Mouse (Mus musculus): ENCODE measurements around the gene Dand5.

The Dand5 gene

DNA sequence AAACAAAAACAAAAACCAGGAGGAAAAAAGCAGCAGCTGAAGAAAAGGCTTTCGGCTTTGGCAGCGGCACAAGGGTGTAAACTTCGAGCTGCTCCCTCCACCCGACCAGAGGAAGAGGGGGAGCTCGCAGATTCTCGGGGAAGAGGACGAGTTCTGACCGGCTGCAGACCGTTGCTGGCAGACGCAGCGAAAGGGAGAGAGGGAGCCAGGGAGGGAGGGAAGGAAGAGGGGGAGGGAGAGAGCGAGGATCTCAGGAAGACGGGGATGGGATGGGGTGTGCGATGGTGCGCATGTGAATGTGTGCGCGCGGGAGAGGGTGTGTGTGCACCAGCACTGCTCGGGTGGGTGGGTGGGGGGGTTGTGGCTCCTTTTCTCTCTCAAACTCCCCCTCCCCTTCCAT, 48.8 kb downstream of the Dand5 start:
- no peak for TF ChIP-seq GATA4 (IDR thresholded peaks at IDR 0.05; ENCODE audit: insufficient replicate concordance, low read length)

DNA sequence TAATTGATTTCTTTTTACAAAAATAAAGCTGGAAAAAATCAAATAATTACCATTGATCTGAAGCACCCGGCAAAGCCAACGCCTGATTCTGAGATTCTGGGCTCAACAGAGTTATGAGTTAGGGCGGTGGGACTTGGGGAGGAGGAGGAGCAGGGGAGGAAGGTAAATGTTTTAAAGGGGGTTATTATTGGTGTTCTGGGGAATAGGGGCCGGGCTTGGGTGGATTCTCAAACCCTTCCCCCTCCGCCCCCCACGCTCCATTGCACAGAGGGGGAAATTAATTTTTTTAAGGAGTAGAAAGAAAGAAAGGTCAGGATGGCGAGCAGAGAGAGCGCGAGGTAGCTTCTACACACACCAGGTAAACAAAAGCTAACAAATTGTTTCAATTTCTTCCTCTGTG, 49.3 kb downstream of the Dand5 start:
- TF ChIP-seq GATA4 (IDR thresholded peaks at IDR 0.05; ENCODE audit: insufficient replicate concordance, low read length): no peak

DNA sequence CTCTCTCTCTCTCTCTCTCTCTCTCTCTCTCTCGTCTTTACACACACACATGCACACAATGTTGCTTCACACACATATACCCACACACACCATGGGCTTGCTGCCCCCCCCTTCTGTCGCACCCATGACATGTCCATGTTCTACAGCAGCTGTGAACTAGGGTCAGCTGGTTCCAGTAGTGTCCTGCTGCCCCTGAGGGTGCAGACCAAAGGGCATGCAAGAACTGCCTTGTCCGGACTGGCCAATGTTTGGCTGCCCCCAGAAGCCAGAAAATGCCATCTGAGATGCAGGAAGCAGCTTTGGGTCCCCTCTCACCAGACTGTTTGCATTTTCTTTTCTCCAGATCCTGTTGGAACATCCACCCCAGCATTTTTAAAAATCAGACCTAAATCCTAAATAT, 50.0 kb downstream of the Dand5 start:
- TF ChIP-seq GATA4 (IDR thresholded peaks at IDR 0.05; ENCODE audit: insufficient replicate concordance, low read length): no peak

DNA sequence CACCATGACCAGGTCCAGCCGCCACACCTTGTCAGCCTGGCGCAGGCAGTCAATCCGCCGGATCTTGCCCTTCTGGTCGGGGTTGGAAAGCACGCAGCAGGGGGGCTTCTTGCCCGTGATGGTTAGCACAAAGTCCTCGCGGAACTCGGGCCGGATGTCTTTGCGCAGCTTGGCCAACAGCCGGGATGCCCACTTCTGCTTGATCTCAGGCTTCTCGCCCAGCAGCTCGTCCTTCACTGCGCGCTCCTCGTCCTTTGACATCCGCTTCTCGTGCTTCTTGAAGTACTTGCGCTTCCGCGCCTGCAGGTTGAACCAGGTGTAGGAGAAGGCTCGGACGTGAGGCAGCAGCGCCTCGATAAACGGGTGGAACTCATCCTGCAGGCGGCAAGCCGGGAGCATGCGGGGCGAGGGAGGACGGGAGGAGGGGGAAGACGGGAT, 50.7 kb downstream of the Dand5 start:
- TF ChIP-seq GATA4 (IDR thresholded peaks at IDR 0.05; ENCODE audit: insufficient replicate concordance, low read length): no peak

DNA sequence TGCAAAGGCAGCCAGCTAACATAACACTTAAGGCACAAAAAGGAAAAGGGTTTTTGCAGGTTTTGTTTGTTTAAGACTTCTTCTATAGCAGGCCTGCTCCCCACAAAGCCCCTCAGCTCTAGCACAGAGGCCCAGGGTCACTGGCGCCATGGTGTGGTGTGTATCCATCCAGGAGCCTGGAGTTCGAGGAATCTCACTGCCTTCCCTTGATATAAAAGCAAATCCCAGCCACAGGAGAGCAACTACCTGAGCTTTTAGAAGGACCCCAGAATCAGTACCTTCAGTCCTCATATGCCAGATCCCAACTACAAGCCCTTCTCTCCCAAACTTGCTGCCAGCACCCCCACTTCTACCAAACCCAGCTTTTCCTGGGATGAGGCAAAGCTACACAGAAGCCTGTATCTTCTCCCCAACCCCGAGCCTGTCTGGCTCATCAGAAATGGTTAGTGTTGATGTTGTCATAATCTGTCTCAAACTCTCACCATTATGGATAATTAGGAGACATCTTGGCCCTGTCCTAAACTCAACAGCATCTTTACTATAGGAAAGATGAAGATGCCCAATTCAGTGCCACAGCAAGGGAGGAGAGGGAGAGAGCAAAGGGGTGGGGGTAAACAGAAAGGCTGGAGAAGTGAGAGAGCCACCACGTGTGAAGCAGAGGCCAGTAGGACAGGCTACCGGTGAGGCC, 51.5 kb downstream of the Dand5 start:
- no peak for TF ChIP-seq GATA4 (IDR thresholded peaks at IDR 0.05; ENCODE audit: insufficient replicate concordance, low read length)

DNA sequence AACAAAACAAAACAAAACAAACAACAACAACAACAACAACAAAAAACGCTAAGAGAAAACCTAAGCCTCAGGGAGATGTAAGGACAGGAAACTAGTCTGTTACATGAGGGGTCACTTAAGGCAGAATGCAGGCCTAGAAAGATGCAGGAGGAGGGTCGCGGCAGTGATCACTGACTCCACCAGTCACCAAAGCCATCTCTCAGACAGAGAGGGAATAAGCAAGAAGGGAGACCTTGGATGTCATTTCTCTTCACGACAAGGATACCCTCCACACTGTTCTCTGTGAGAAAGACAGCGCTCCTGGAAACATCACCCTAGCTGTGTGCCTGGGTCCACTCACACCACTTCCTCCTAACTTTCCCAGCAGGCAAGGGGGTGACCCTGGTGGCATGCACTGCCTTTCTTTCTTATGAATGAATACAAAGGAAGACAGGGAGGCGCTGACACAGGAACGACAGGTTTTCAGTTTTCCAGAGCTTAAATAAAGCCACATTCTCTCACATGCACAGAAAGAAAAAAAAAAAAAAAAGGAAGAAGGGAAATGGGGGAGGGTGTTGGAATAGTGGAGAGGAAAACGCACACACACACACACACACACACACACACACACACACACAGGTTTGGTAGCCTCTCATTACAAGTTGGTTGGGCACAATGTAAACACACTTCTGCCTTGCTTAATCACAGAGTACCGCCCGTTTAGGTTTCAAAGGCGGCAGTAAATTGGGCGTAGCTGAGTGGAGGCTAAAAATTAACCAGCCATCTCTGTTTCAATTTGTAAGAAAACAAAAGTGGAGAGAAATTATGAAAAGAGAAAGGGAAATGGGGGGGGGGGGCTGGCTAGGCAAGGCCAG, 52.3 kb downstream of the Dand5 start:
- TF ChIP-seq GATA4 (IDR thresholded peaks at IDR 0.05; ENCODE audit: insufficient replicate concordance, low read length): no peak

DNA sequence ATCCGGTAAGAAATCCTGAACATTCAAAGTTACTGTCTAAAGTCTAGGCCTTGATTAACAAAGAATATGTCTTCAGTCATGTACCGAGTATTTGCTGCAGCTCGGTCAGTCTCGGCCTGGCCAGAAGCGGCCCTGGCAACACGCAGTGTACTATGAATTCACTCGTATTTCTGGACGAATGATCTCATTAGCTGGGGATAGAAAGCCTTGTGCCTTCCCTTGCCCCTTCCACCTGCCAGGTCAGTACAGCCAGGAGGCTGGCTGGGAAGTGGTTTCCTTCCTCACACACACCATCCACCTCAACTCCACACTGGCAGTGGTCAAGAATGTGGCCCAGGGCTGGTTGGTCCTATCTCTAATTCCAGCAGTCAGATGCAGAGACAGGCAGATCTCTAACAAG, 53.3 kb downstream of the Dand5 start:
- no peak for TF ChIP-seq GATA4 (IDR thresholded peaks at IDR 0.05; ENCODE audit: insufficient replicate concordance, low read length)

DNA sequence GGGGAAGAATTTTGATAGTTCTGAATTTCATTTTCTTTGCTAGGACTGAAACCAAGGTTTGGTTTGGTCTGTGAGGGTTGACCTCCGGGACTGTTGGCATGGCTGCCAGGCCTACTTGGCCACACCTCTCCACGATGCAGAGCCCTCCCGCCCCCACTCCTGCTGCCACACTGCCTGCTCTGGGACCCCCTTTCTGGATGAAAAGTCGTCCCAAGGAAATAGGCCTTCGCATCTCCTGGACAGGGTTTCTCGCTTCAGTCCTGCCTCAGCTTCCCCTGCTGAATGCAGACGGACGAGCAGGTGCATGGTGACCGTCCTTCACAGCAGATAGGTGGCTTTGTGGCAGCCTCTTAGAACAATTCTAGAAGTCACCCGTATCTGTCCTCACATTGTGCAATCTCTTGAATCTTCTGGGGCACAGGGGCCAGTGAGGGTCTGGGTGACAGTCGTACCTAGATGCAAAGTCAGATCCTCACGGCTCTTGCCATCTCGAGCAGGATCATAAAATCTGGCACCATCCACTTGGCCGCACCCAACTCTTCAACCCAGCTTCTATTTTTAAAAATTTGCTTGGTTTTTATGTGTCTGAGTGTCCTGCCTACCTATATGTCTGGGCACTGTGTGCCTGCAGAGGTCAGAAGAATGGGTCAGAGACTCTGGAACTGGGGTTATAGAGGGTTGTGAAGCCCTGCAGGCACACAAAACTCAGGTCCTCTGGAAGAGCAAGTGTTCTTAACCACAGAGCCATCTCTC, 54.1 kb downstream of the Dand5 start:
- TF ChIP-seq GATA4 (IDR thresholded peaks at IDR 0.05; ENCODE audit: insufficient replicate concordance, low read length): no peak

DNA sequence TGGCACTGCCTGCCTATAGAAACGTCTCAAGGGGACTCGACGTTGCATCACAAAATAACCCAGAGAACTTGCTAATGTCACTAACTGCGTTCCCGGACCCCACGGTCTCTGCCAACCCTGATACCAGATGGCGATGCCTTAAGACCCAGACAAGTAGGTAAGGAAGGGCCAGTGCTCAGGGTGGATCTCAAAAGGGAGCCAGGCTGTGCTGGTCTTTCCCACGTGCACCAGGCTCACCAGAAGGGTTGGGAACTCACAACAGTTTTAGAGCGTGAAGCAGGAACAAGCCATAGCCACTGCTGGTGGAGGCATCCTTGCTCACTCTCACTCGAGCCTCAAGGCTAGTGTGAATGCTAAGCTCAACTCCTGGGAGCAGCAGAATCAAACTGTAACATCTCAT, 55.4 kb downstream of the Dand5 start:
- TF ChIP-seq GATA4 (IDR thresholded peaks at IDR 0.05; ENCODE audit: insufficient replicate concordance, low read length): no peak

DNA sequence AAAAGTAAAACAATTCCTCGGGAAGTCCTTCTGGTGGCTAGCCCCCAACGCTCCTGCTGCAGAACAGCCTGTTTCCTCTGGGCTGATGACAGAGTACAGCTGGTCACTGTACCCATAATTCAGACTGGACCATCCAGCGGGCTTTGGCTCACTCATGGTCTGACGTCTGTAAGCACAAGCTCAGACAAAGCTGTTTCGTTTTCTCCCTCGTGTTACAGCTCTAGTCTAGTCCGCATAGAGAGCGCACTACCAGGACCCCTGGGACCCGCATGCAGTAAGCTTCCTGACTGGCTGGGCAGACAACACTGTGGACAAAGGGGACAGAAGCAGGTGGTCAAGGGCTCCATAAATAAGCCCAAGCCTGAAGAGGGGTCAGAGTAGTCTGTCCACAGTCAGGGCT, 56.2 kb downstream of the Dand5 start:
- TF ChIP-seq GATA4 (IDR thresholded peaks at IDR 0.05; ENCODE audit: insufficient replicate concordance, low read length): no peak

DNA sequence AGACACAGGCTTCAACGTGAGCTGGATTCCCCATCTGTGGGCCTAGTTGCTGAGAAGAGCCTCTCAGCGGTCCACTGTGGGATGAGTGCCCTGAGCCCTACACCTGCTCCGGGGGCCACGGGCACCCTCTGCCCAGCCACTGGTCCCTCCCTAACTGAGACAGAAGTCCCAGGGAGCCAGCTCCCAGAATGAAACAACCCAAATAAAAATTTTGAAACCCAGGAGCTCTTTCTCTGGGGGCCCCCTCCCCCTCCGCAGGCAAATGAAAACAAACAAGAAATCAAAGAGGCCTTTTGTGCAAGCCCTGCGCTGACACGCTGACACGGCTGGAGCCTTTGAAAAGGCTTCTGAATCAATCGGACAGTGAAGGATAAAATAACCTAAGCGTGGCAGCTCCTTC, 57.0 kb downstream of the Dand5 start:
- TF ChIP-seq GATA4 (IDR thresholded peaks at IDR 0.05; ENCODE audit: insufficient replicate concordance, low read length): no peak

Measured in liver, adult (tissue).